Mouse (Mus musculus) limb, embryonic 11.5 days (tissue): ENCODE data around the gene Mettl11b. TPM values are rescaled to one million over a fixed set of nuclear protein-coding genes. Genes with fewer than 3 reads are reported as not detected.

Source experiments
- ATAC-seq: fragments of 200-750 bp; cut with Nextera tagmentation; 2 replicates; pipeline ENCODE4 v1.8.0; 2017; ENCODE audit warnings: low read depth; ENCODE audit not compliant: insufficient number of reproducible peaks, low FRiP score, low TSS enrichment
- DNase-seq: peaks from one replicate; pipeline ENCODE4 v3.0.0-alpha.2; 2015; ENCODE audit warnings: low spot score
- H3K27ac ChIP-seq: fragments of 300-500 bp; sonication (generic); replicated peaks from 2 replicates; pipeline ENCODE4 v1.5.1; 2014; ENCODE audit warnings: low read depth, mild to moderate bottlenecking, low read length
- H3K27me3 ChIP-seq: fragments of 300-500 bp; sonication (generic); 2 replicates; pipeline ENCODE4 v1.6.1; 2014; ENCODE audit warnings: mild to moderate bottlenecking, low read length, mixed read lengths; ENCODE audit not compliant: control insufficient read depth, insufficient read depth
- H3K36me3 ChIP-seq: fragments of 300-500 bp; sonication (generic); 2 replicates; pipeline ENCODE4 v1.6.1; 2014; ENCODE audit warnings: mild to moderate bottlenecking, low read length, moderate library complexity, mixed read lengths; ENCODE audit not compliant: control insufficient read depth, insufficient read depth
- H3K4me1 ChIP-seq: fragments of 300-500 bp; sonication (generic); 2 replicates; pipeline ENCODE4 v1.6.1; 2014; ENCODE audit warnings: low read length, mixed read lengths; ENCODE audit not compliant: control insufficient read depth, insufficient read depth
- H3K4me2 ChIP-seq: fragments of 300-500 bp; sonication (generic); 2 replicates; pipeline ENCODE4 v1.6.1; 2014; ENCODE audit warnings: low read depth, mild to moderate bottlenecking, moderate library complexity; ENCODE audit not compliant: severe bottlenecking
- H3K4me3 ChIP-seq: fragments of 300-500 bp; sonication (generic); 2 replicates; pipeline ENCODE4 v1.5.1; 2014; ENCODE audit warnings: low read depth, low read length
- H3K9ac ChIP-seq: fragments of 300-500 bp; sonication (generic); 2 replicates; pipeline ENCODE4 v1.6.1; 2014; ENCODE audit warnings: mild to moderate bottlenecking, low read length
- H3K9me3 ChIP-seq: fragments of 300-500 bp; sonication (generic); 2 replicates; pipeline ENCODE4 v1.6.1; 2016; ENCODE audit warnings: low read length; ENCODE audit not compliant: control insufficient read depth
- WGBS: fragments of 180-500 bp; shearing (Covaris S2); extraction: QIAGEN DNeasy Blood & Tissue Kit; methylation state at CpG from one replicate; pipeline ENCODE4 v1.1.7; 2014; 5-methylcytosine and 5-hydroxymethylcytosine counted together
- polyA plus RNA-seq: library from polyadenylated mRNA; unstranded; fragments of >200 nt; fragmentation: Nextera tagmentation; extraction: Ambion mirVana; gene quantifications from 2 replicates; pipeline ENCODE4 v1.2.1, GENCODE M21; 2014

Mettl11b gene
- polyA plus RNA-seq, 1 experiment from 2014 or later, result 0.27 TPM

- Histone ChIP-seq H3K9ac (no peak overlapping the region), H3K4me2 (no peak overlapping the region), H3K27ac (no peak overlapping the region), H3K4me3 (no peak overlapping the region), H3K4me1 (peaks cover 11% of the 10 kb centered on the region; the same call in 1 of the 2 replicates), H3K36me3 (no peaks in the 10 kb centered on the region), H3K9me3 (no peaks in the 10 kb centered on the region), H3K27me3 (no peaks in the 10 kb centered on the region)
- WGBS, result 84% methylated on average over 1 of the region's 1 CpGs
- ATAC-seq (no peak), DNase-seq (no peak)
Measured at GRCm38 (mm10) chr1:163662416-163662815, 62.6 kb downstream of the Mettl11b start.

GRCm38 (mm10) chr1:163658535-163658928 is 66.5 kb downstream of the Mettl11b start:
- no peak overlapping the region for H3K9ac ChIP-seq
- no peaks in the 10 kb centered on the region for H3K27me3 ChIP-seq
- H3K4me2 ChIP-seq, result no peak overlapping the region
- H3K9me3 ChIP-seq, result no peaks in the 10 kb centered on the region
- H3K27ac ChIP-seq, result no peak overlapping the region
- no peak overlapping the region for H3K4me3 ChIP-seq
- H3K36me3 ChIP-seq, result no peaks in the 10 kb centered on the region
- H3K4me1 ChIP-seq, result peaks cover 14% of the 10 kb centered on the region; the same call in 1 of the 2 replicates
- peak; percentile 32 for DNase-seq
- ATAC-seq, result peak; percentile 51; the same call in 1 of the 2 replicates

GRCm38 (mm10) chr1:163657766-163658534 is 67.1 kb downstream of the Mettl11b start:
- ATAC-seq (peak; percentile 89; the same call in 1 of the 2 replicates), DNase-seq (peak; percentile 56)
- Histone ChIP-seq H3K27ac (no peak overlapping the region), H3K27me3 (no peaks in the 10 kb centered on the region), H3K4me3 (no peak overlapping the region), H3K9ac (no peak overlapping the region), H3K36me3 (no peaks in the 10 kb centered on the region), H3K4me1 (peaks cover 14% of the 10 kb centered on the region; the same call in 1 of the 2 replicates), H3K4me2 (no peak overlapping the region), H3K9me3 (no peaks in the 10 kb centered on the region)
- WGBS, result 34% methylated on average over 7 of the region's 7 CpGs

- H3K27ac ChIP-seq, result no peak overlapping the region
- ATAC-seq, result no peak
Measured at GRCm38 (mm10) chr1:163657056-163657455, 68.0 kb downstream of the Mettl11b start.

GRCm38 (mm10) chr1:163656432-163656831 is 68.6 kb downstream of the Mettl11b start:
- DNase-seq (no peak), ATAC-seq (no peak)
- Histone ChIP-seq H3K9me3 (no peaks in the 10 kb centered on the region), H3K27me3 (no peaks in the 10 kb centered on the region), H3K27ac (no peak overlapping the region), H3K4me3 (no peak overlapping the region), H3K4me2 (no peak overlapping the region), H3K9ac (no peak overlapping the region), H3K4me1 (peaks cover 14% of the 10 kb centered on the region), H3K36me3 (no peaks in the 10 kb centered on the region)
- WGBS, result 95% methylated on average over 5 of the region's 5 CpGs

More at GRCm38 (mm10) chr1:163657056-163657455, 68.0 kb downstream of the Mettl11b start:
- no peak for DNase-seq
- Histone ChIP-seq H3K36me3 (no peaks in the 10 kb centered on the region), H3K4me2 (no peak overlapping the region), H3K4me1 (peaks cover 14% of the 10 kb centered on the region; the same call in 1 of the 2 replicates), H3K4me3 (no peak overlapping the region), H3K27me3 (no peaks in the 10 kb centered on the region), H3K9me3 (no peaks in the 10 kb centered on the region), H3K9ac (no peak overlapping the region)
- 52% methylated on average over 2 of the region's 2 CpGs for WGBS

Other genes with a start within 250 kb of the Mettl11b start
- gene Kifap3, start 54.4 kb upstream of the Mettl11b start, polyA plus RNA-seq, result 57.1 and 59.8 TPM in 2 replicates
- 19.9 and 24.2 TPM in 2 replicates for gene Scyl3, start 203.9 kb upstream of the Mettl11b start, polyA plus RNA-seq